Mouse (Mus musculus) heart, postnatal 4 days (tissue): ENCODE data around the gene Sfxn4. TPM values are rescaled to one million over a fixed set of nuclear protein-coding genes. Genes with fewer than 3 reads are reported as not detected.
A peak's percentile ranks its signal among the peaks of the same experiment; 100 is the strongest.
"Not testable (repeated sequence)": the region's sequence is repeated elsewhere in the genome, so short reads cannot be mapped to it uniquely, and the experiment has no call there.

Experiments
- DNase-seq: peaks from one replicate; pipeline ENCODE4 v3.0.0; 2021
- total RNA-seq, 2 experiments: library from RNA; stranded (reverse); gene quantifications; 2 replicates each; pipeline ENCODE4 v1.2.3; 2021

Gene Sfxn4
- 1 to 10 TPM; 4.2 to 5.5 TPM for total RNA-seq

GRCm38 (mm10) chr19:60860868-60861700 is at the start of gene Sfxn4:
Gene Sfxn4, minus strand, starts transcription at chr19:60861479.
- DNase-seq = peak; percentile 91

GRCm38 (mm10) chr19:60910304-60910703 is 49.0 kb upstream of the Sfxn4 start:
- no peak for DNase-seq

- no peak for DNase-seq
Observed at GRCm38 (mm10) chr19:60905477-60905876, 44.2 kb upstream of the Sfxn4 start.

GRCm38 (mm10) chr19:60903971-60904370 is 42.7 kb upstream of the Sfxn4 start:
- DNase-seq = no peak

GRCm38 (mm10) chr19:60903139-60903538 is 41.9 kb upstream of the Sfxn4 start:
- no peak for DNase-seq

- DNase-seq = no peak
Observed at GRCm38 (mm10) chr19:60895251-60895880, 34.1 kb upstream of the Sfxn4 start.

- peak; percentile 77 for DNase-seq
Observed at GRCm38 (mm10) chr19:60891934-60892547, 30.8 kb upstream of the Sfxn4 start.

- peak; percentile 12 for DNase-seq
Observed at GRCm38 (mm10) chr19:60891123-60891470, 29.8 kb upstream of the Sfxn4 start.

GRCm38 (mm10) chr19:60890391-60891122 is 29.3 kb upstream of the Sfxn4 start:
- DNase-seq = peak; percentile 64

GRCm38 (mm10) chr19:60889714-60890315 is 28.5 kb upstream of the Sfxn4 start, which contains the start of gene Grk5:
Gene Grk5, plus strand, starts transcription at chr19:60889749.
- peak; percentile 97 for DNase-seq

GRCm38 (mm10) chr19:60889101-60889713 is 27.9 kb upstream of the Sfxn4 start:
- peak; percentile 74 for DNase-seq

- no peak for DNase-seq
Observed at GRCm38 (mm10) chr19:60887637-60888036, 26.4 kb upstream of the Sfxn4 start.

GRCm38 (mm10) chr19:60883129-60883528 is 21.9 kb upstream of the Sfxn4 start:
- DNase-seq = peak; percentile 46

GRCm38 (mm10) chr19:60874064-60874694 is 12.9 kb upstream of the Sfxn4 start, which contains the start of gene Prdx3:
Gene Prdx3, minus strand, starts transcription at chr19:60874556.
- DNase-seq = peak; percentile 98

GRCm38 (mm10) chr19:60873501-60873900 is 12.2 kb upstream of the Sfxn4 start:
- DNase-seq = peak; percentile 20

- DNase-seq = no peak
Observed at GRCm38 (mm10) chr19:60872272-60872671, 11.0 kb upstream of the Sfxn4 start.

GRCm38 (mm10) chr19:60871366-60871765 is 10.1 kb upstream of the Sfxn4 start:
- no peak for DNase-seq

GRCm38 (mm10) chr19:60870489-60870888 is 9.2 kb upstream of the Sfxn4 start:
- DNase-seq = no peak

- DNase-seq = not testable (repeated sequence)
Observed at GRCm38 (mm10) chr19:60866169-60866568, 4.9 kb upstream of the Sfxn4 start.

- DNase-seq = no peak
Observed at GRCm38 (mm10) chr19:60845731-60846130, 15.5 kb downstream of the Sfxn4 start.

GRCm38 (mm10) chr19:60843324-60843723 is 18.0 kb downstream of the Sfxn4 start:
- no peak for DNase-seq
